Mouse (Mus musculus) hematopoietic stem cell, adult 5-6 weeks (primary cell): ENCODE data around the gene Stub1. TPM values are rescaled to one million over a fixed set of nuclear protein-coding genes. Genes with fewer than 3 reads are reported as not detected.
"Not testable (repeated sequence)": the region's sequence is repeated elsewhere in the genome, so short reads cannot be mapped to it uniquely, and the experiment has no call there.

Source experiments
- ATAC-seq, 2 experiments: fragments of 125-278 bp in 1 of 2; replicated peaks in 1 of 2; 2 replicates each; pipeline ENCODE4 v1.8.0; 2016 to 2017; ENCODE audit warnings: inconsistent platforms in 2 of 2, mild to moderate bottlenecking in 2 of 2, moderate number of reproducible peaks in 2 of 2, low read depth in 1 of 2, moderate TSS enrichment in 1 of 2; ENCODE audit not compliant: low FRiP score in 2 of 2, poor library complexity in 2 of 2, severe bottlenecking in 2 of 2, insufficient read depth in 1 of 2, low TSS enrichment in 1 of 2
- total RNA-seq: library from RNA; stranded (forward); fragments of 172-1452, 232-1000 nt; gene quantifications from 2 replicates; pipeline ENCODE4 v1.2.3, GENCODE M21; 2017

The Stub1 gene
- total RNA-seq, 1 experiment from 2014 or later, result 84.8 TPM

- ATAC-seq, result no peak
These were observed 39.5 kb upstream of the Stub1 start for GRCm38 (mm10) chr17:25872676-25873075.

GRCm38 (mm10) chr17:25871566-25871965 lies 38.4 kb upstream of the Stub1 start:
- not testable (repeated sequence) for ATAC-seq

- ATAC-seq, result no peak
These were observed 36.8 kb upstream of the Stub1 start for GRCm38 (mm10) chr17:25869954-25870353.

GRCm38 (mm10) chr17:25869498-25869897 lies 36.3 kb upstream of the Stub1 start:
- ATAC-seq, result no peak

- ATAC-seq, result peak; percentile 70 to 83
These were observed 35.5 kb upstream of the Stub1 start, which contains the start of gene Mcrip2 for GRCm38 (mm10) chr17:25868601-25869191. Gene Mcrip2 (minus strand): TSS chr17:25868764.

- ATAC-seq, result peak; percentile 17 to 29; a peak in 2 of 4 replicates
These were observed 34.8 kb upstream of the Stub1 start for GRCm38 (mm10) chr17:25867836-25868600.

GRCm38 (mm10) chr17:25867509-25867835 lies 34.3 kb upstream of the Stub1 start:
- peak in 1 of 2 experiments; percentile 14; a peak in 1 of 4 replicates for ATAC-seq

GRCm38 (mm10) chr17:25866172-25866571 lies 33.0 kb upstream of the Stub1 start:
- ATAC-seq, result no peak

- no peak for ATAC-seq
These were observed 32.1 kb upstream of the Stub1 start for GRCm38 (mm10) chr17:25865288-25865687.

- ATAC-seq, result no peak
These were observed 31.1 kb upstream of the Stub1 start for GRCm38 (mm10) chr17:25864311-25864710.

- no peak for ATAC-seq
These were observed 30.5 kb upstream of the Stub1 start for GRCm38 (mm10) chr17:25863681-25864080.

GRCm38 (mm10) chr17:25861704-25862612 lies 28.8 kb upstream of the Stub1 start:
- ATAC-seq, result no peak

GRCm38 (mm10) chr17:25860832-25861703 lies 27.9 kb upstream of the Stub1 start, which contains the start of gene Wdr90:
Gene Wdr90 (minus strand): TSS chr17:25861501.
- peak; percentile 97 for ATAC-seq

- no peak for ATAC-seq
These were observed 27.0 kb upstream of the Stub1 start for GRCm38 (mm10) chr17:25860229-25860628.

GRCm38 (mm10) chr17:25844396-25844901 lies 11.2 kb upstream of the Stub1 start, which contains the start of gene Rhot2:
Gene Rhot2 (minus strand): TSS chr17:25844851.
- ATAC-seq, result peak; percentile 90 to 93

GRCm38 (mm10) chr17:25843636-25844395 lies 10.6 kb upstream of the Stub1 start:
- no peak for ATAC-seq
